Mouse (Mus musculus) midbrain, embryonic 10.5 days (tissue): ENCODE measurements around the gene Olfr1154. TPM values are rescaled to one million over a fixed set of nuclear protein-coding genes. Genes with fewer than 3 reads are reported as not detected.

Experiments
- DNase-seq: peaks from one replicate; pipeline ENCODE4 v3.0.0-alpha.2; 2017; ENCODE audit warnings: low spot score
- H3K27ac ChIP-seq: fragments of 300-500 bp; sonication (generic); replicated peaks from 2 replicates; pipeline ENCODE4 v1.5.1; 2016; ENCODE audit warnings: mild to moderate bottlenecking
- H3K27me3 ChIP-seq: fragments of 300-500 bp; sonication (generic); 2 replicates; pipeline ENCODE4 v1.6.1; 2016; ENCODE audit warnings: low read depth, mild to moderate bottlenecking; ENCODE audit not compliant: poor library complexity, severe bottlenecking
- H3K36me3 ChIP-seq: fragments of 300-500 bp; sonication (generic); 2 replicates; pipeline ENCODE4 v1.6.1; 2016; ENCODE audit warnings: mild to moderate bottlenecking, moderate library complexity
- H3K4me1 ChIP-seq: fragments of 300-500 bp; sonication (generic); 2 replicates; pipeline ENCODE4 v1.6.1; 2016
- H3K4me3 ChIP-seq: fragments of 300-500 bp; sonication (generic); 2 replicates; pipeline ENCODE4 v1.5.1; 2016; ENCODE audit warnings: mild to moderate bottlenecking, moderate library complexity
- H3K9me3 ChIP-seq: fragments of 300-500 bp; sonication (generic); replicated peaks from 2 replicates; pipeline ENCODE4 v1.6.1; 2016; ENCODE audit warnings: mild to moderate bottlenecking
- WGBS: fragments of 180-500 bp; shearing (Covaris S2); methylation state at CpG from one replicate; pipeline ENCODE4 v1.1.7; 2016; 5-methylcytosine and 5-hydroxymethylcytosine counted together
- polyA plus RNA-seq: library from polyadenylated mRNA; unstranded; fragments of >200 nt; fragmentation: Nextera tagmentation; extraction: Ambion mirVana; gene quantifications from 2 replicates; pipeline ENCODE4 v1.2.1, GENCODE M21; 2016

The Olfr1154 gene
- not detected in 2 replicates for polyA plus RNA-seq

- Histone ChIP-seq H3K27ac (no peak within 1 kb of the TSS), H3K27me3 (no peaks in the 10 kb centered on the region), H3K4me1 (no peaks in the 10 kb centered on the region), H3K36me3 (no peaks in the 10 kb centered on the region), H3K4me3 (no peak within 1 kb of the TSS), H3K9me3 (no peaks in the 10 kb centered on the region)
- no peak for DNase-seq
- WGBS = 91% methylated on average over 1 of the region's 1 CpGs
These were observed at the start of gene Olfr1154 for GRCm38 (mm10) chr2:87905066-87905465. TSS of gene Olfr1154 (minus strand) at chr2:87905166.

GRCm38 (mm10) chr2:87953000-87953399 is 48.0 kb upstream of the Olfr1154 start, which contains the start of gene Olfr1156:
TSS of gene Olfr1156 (minus strand) at chr2:87953100.
- no peaks in the 10 kb centered on the region for H3K4me1 ChIP-seq
- no peak for DNase-seq
- H3K9me3 ChIP-seq = no peaks in the 10 kb centered on the region
- H3K36me3 ChIP-seq = no peaks in the 10 kb centered on the region
- no peaks in the 10 kb centered on the region for H3K27me3 ChIP-seq
- no peak within 1 kb of the TSS for H3K27ac ChIP-seq
- no peak within 1 kb of the TSS for H3K4me3 ChIP-seq

- 94% methylated on average over 1 of the region's 1 CpGs for WGBS
- Histone ChIP-seq H3K27me3 (no peaks in the 10 kb centered on the region), H3K36me3 (no peaks in the 10 kb centered on the region), H3K4me3 (no peak within 1 kb of the TSS), H3K27ac (no peak within 1 kb of the TSS), H3K4me1 (no peaks in the 10 kb centered on the region), H3K9me3 (no peaks in the 10 kb centered on the region)
- no peak for DNase-seq
These were observed 40.1 kb upstream of the Olfr1154 start, which contains the start of gene Olfr1155 for GRCm38 (mm10) chr2:87945037-87945436. TSS of gene Olfr1155 (minus strand) at chr2:87945137.

GRCm38 (mm10) chr2:87894662-87895061 is 10.3 kb downstream of the Olfr1154 start, which contains the start of gene Olfr1153:
TSS of gene Olfr1153 (plus strand) at chr2:87894962.
- Histone ChIP-seq H3K4me3 (no peak within 1 kb of the TSS), H3K4me1 (no peaks in the 10 kb centered on the region)
- WGBS = 79% methylated on average over 1 of the region's 1 CpGs

GRCm38 (mm10) chr2:87866192-87866591 is 38.8 kb downstream of the Olfr1154 start, which contains the start of gene Olfr1152:
TSS of gene Olfr1152 (plus strand) at chr2:87866492.
- Histone ChIP-seq H3K27ac (no peak within 1 kb of the TSS), H3K27me3 (no peaks in the 10 kb centered on the region), H3K36me3 (no peaks in the 10 kb centered on the region), H3K4me1 (no peaks in the 10 kb centered on the region), H3K4me3 (no peak within 1 kb of the TSS), H3K9me3 (0 out of 2 replicates have a peak, but pooled peaks cover 4% of the 10 kb centered on the region)
- DNase-seq = no peak

More at GRCm38 (mm10) chr2:87894662-87895061, 10.3 kb downstream of the Olfr1154 start, which contains the start of gene Olfr1153:
- no peaks in the 10 kb centered on the region for H3K36me3 ChIP-seq
- no peak for DNase-seq
- peaks cover 4% of the 10 kb centered on the region; the same call in 1 of the 2 replicates for H3K9me3 ChIP-seq
- H3K27me3 ChIP-seq = no peaks in the 10 kb centered on the region
- H3K27ac ChIP-seq = no peak within 1 kb of the TSS

- H3K36me3 ChIP-seq = no peaks in the 10 kb centered on the region
- no peak for DNase-seq
- no peaks in the 10 kb centered on the region for H3K27me3 ChIP-seq
- 91% methylated on average over 1 of the region's 1 CpGs for WGBS
- H3K27ac ChIP-seq = no peak within 1 kb of the TSS
- H3K4me1 ChIP-seq = no peaks in the 10 kb centered on the region
- H3K9me3 ChIP-seq = no peaks in the 10 kb centered on the region
- H3K4me3 ChIP-seq = no peak within 1 kb of the TSS
These were observed 49.4 kb downstream of the Olfr1154 start, which contains the start of gene Olfr1151 for GRCm38 (mm10) chr2:87855562-87855961. TSS of gene Olfr1151 (plus strand) at chr2:87855862.

Other genes with a start within 250 kb of the Olfr1154 start
- not detected in 2 replicates for gene Olfr1134, start 246.7 kb downstream of the Olfr1154 start, polyA plus RNA-seq
- not detected in 2 replicates for gene Olfr1135, start 231.5 kb downstream of the Olfr1154 start, polyA plus RNA-seq
- not detected in 2 replicates for gene Olfr1136, start 211.2 kb downstream of the Olfr1154 start, polyA plus RNA-seq
- not detected in 2 replicates for gene Olfr1137, start 192.0 kb downstream of the Olfr1154 start, polyA plus RNA-seq
- gene Olfr1138, start 165.2 kb downstream of the Olfr1154 start, polyA plus RNA-seq = not detected in 2 replicates
- gene Olfr1140, start 161.4 kb downstream of the Olfr1154 start, polyA plus RNA-seq = not detected in 2 replicates
- gene Olfr1141, start 151.2 kb downstream of the Olfr1154 start, polyA plus RNA-seq = not detected in 2 replicates
- not detected in 2 replicates for gene Olfr152, start 125.7 kb downstream of the Olfr1154 start, polyA plus RNA-seq
- gene Olfr1143, start 104.6 kb downstream of the Olfr1154 start, polyA plus RNA-seq = not detected in 2 replicates
- not detected in 2 replicates for gene Olfr1145, start 95.3 kb downstream of the Olfr1154 start, polyA plus RNA-seq
- gene Olfr1148, start 74.6 kb downstream of the Olfr1154 start, polyA plus RNA-seq = not detected in 2 replicates
- gene Olfr1150-ps1, start 61.2 kb downstream of the Olfr1154 start, polyA plus RNA-seq = not detected in 2 replicates
- gene Olfr1151, start 49.3 kb downstream of the Olfr1154 start, polyA plus RNA-seq = not detected in 2 replicates
- 0.01 and 0.02 TPM in 2 replicates for gene Olfr1152, start 38.7 kb downstream of the Olfr1154 start, polyA plus RNA-seq
- gene Olfr1153, start 10.2 kb downstream of the Olfr1154 start, polyA plus RNA-seq = not detected in 2 replicates
- not detected in 2 replicates for gene Olfr1155, start 40.0 kb upstream of the Olfr1154 start, polyA plus RNA-seq
- gene Olfr1156, start 47.9 kb upstream of the Olfr1154 start, polyA plus RNA-seq = not detected in 2 replicates
- not detected in 2 replicates for gene Olfr1157, start 63.1 kb upstream of the Olfr1154 start, polyA plus RNA-seq
- gene Olfr74, start 69.5 kb upstream of the Olfr1154 start, polyA plus RNA-seq = not detected in 2 replicates
- gene Olfr1158, start 84.9 kb upstream of the Olfr1154 start, polyA plus RNA-seq = not detected in 2 replicates
- not detected in 2 replicates for gene Olfr1160, start 103.1 kb upstream of the Olfr1154 start, polyA plus RNA-seq
- not detected in 2 replicates for gene Olfr1161, start 117.6 kb upstream of the Olfr1154 start, polyA plus RNA-seq
- gene Olfr73, start 132.5 kb upstream of the Olfr1154 start, polyA plus RNA-seq = not detected in 2 replicates
- gene Olfr1162, start 146.0 kb upstream of the Olfr1154 start, polyA plus RNA-seq = not detected in 2 replicates
- gene Olfr1163, start 166.7 kb upstream of the Olfr1154 start, polyA plus RNA-seq = not detected in 2 replicates
- not detected in 2 replicates for gene Olfr1164, start 188.8 kb upstream of the Olfr1154 start, polyA plus RNA-seq
- gene Olfr1166, start 223.1 kb upstream of the Olfr1154 start, polyA plus RNA-seq = not detected in 2 replicates